Mouse (Mus musculus): ENCODE measurements around the gene Wrap53. TPM values are rescaled to one million over a fixed set of nuclear protein-coding genes. Genes with fewer than 3 reads are reported as not detected.
"Not testable (repeated sequence)": the region's sequence is repeated elsewhere in the genome, so short reads cannot be mapped to it uniquely, and the experiment has no call there.

The Wrap53 gene
- polyA plus RNA-seq, 1 experiment from 2014 or later: 22.5 TPM

DNA sequence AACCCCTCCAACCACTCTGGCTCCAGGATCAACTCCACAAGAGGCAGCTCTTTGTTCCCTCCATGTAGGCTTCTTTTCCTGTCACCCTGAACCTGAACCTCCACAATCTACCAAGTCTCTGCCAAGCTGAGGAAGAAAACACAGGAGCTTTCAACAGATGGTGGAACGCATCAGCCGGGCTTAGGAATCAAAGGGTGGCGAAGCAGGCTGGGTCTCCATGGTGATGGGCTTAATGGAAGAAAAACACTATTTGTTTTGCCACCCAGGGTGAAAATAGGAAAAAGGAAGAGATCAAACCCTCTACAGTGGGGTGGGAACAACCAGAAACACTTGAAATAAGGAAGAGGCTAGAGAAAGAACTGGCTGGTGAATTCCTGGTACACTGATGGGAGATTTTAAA lies 36.5 kb downstream of the Wrap53 start:
- H3K4me1 ChIP-seq (ENCODE audit: control insufficient read depth, insufficient read depth, low read length): peaks cover 40% of the 10 kb centered on the region
- DNase-seq (peak; percentile 69), ATAC-seq (ENCODE audit: low FRiP score, low TSS enrichment) (no peak)
- 13% methylated on average over 3 of the region's 3 CpGs for WGBS
- H3K9me3 ChIP-seq (ENCODE audit: control insufficient read depth, low read length): no peaks in the 10 kb centered on the region
- no peaks in the 10 kb centered on the region for H3K36me3 ChIP-seq (ENCODE audit: control insufficient read depth, insufficient read depth, low read length)
- H3K27ac ChIP-seq (replicated peaks; ENCODE audit: low read depth, low read length): peak overlapping the region; percentile 71
- H3K4me2 ChIP-seq (ENCODE audit: low read length): 0 out of 2 replicates have a peak overlapping the region, but pooled peaks have one; percentile 2
- no peak overlapping the region for H3K4me3 ChIP-seq (replicated peaks; ENCODE audit: low read depth, low read length)
- H3K9ac ChIP-seq (replicated peaks; ENCODE audit: low read length): no peak overlapping the region
- H3K27me3 ChIP-seq (ENCODE audit: control insufficient read depth, insufficient read depth, low read length): no peaks in the 10 kb centered on the region

DNA sequence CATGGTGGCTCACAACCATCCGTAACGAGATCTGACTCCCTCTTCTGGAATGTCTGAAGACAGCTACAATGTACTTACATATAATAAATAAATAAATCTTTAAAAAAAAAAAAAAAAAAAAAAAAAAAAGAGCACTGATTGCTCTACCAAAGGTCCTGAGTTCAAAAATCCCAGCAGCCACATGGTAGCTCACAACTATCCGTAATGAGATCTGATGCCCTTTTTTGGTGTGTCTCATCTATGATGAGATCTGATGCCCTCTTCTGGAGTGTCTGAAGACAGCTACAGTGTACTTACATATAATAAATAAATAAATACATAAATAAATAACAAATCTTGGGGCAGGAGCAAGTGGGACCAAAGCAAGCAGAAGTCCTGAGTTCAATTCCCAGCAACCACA lies 38.3 kb downstream of the Wrap53 start:
- not testable (repeated sequence) for ATAC-seq (ENCODE audit: low FRiP score, low TSS enrichment); H3K27ac ChIP-seq (replicated peaks; ENCODE audit: low read depth, low read length); H3K9ac ChIP-seq (replicated peaks; ENCODE audit: low read length); H3K27me3 ChIP-seq (ENCODE audit: control insufficient read depth, insufficient read depth, low read length); H3K9me3 ChIP-seq (ENCODE audit: control insufficient read depth, low read length); H3K36me3 ChIP-seq (ENCODE audit: control insufficient read depth, insufficient read depth, low read length); H3K4me2 ChIP-seq (ENCODE audit: low read length); DNase-seq; H3K4me3 ChIP-seq (replicated peaks; ENCODE audit: low read depth, low read length)
- WGBS: 88% methylated on average over 1 of the region's 3 CpGs
- peaks cover 23% of the 10 kb centered on the region for H3K4me1 ChIP-seq (ENCODE audit: control insufficient read depth, insufficient read depth, low read length)

DNA sequence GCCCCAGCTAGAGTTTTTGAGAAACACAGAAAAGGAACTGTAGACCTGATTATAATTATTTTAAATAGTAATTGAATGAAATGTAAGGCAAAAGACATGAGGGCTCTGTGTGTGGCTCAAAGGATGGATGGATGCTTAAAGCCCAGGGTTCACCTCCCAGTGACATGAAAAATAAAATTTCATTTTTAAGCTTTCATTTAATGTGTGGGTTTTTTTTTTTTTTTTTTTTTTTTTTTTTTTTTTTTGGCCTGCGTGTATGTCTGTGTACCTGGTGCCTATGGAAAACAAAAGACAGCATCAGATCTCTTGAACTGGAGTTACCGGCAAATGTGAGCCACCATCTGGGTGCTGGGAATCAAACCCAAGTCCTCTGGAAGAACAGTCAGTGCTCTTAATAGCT lies 39.4 kb downstream of the Wrap53 start:
- no peaks in the 10 kb centered on the region for H3K9me3 ChIP-seq (ENCODE audit: control insufficient read depth, low read length)
- no peaks in the 10 kb centered on the region for H3K36me3 ChIP-seq (ENCODE audit: control insufficient read depth, insufficient read depth, low read length)
- ATAC-seq (ENCODE audit: low FRiP score, low TSS enrichment) (no peak), DNase-seq (no peak)
- 92% methylated on average over 2 of the region's 2 CpGs for WGBS
- H3K9ac ChIP-seq (replicated peaks; ENCODE audit: low read length): no peak overlapping the region
- H3K4me2 ChIP-seq (ENCODE audit: low read length): no peak overlapping the region
- H3K27me3 ChIP-seq (ENCODE audit: control insufficient read depth, insufficient read depth, low read length): no peaks in the 10 kb centered on the region
- no peak overlapping the region for H3K27ac ChIP-seq (replicated peaks; ENCODE audit: low read depth, low read length)
- H3K4me3 ChIP-seq (replicated peaks; ENCODE audit: low read depth, low read length): no peak overlapping the region
- peaks cover 17% of the 10 kb centered on the region for H3K4me1 ChIP-seq (ENCODE audit: control insufficient read depth, insufficient read depth, low read length)

DNA sequence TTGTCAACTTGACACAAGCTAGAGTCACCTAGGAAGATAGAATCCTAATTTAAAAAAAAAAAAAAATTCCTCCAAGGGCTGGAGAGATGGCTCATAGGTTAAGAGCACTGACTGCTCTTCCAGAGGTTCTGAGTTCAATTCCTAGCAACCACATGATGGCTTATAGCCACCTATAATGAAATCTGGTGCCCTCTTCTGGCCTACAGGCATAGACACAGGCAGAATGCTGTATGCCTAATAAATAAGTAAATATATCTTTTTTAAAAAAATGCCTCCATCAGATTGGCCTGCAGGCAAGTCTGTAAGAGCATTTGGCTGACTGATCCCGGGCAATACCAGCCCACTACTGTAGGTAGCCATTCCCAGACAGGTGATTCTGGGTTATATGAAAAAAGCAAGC lies 45.1 kb downstream of the Wrap53 start:
- Histone ChIP-seq H3K27ac (replicated peaks; ENCODE audit: low read depth, low read length) (no peak overlapping the region), H3K4me3 (replicated peaks; ENCODE audit: low read depth, low read length) (no peak overlapping the region), H3K27me3 (ENCODE audit: control insufficient read depth, insufficient read depth, low read length) (no peaks in the 10 kb centered on the region), H3K9ac (replicated peaks; ENCODE audit: low read length) (no peak overlapping the region), H3K9me3 (ENCODE audit: control insufficient read depth, low read length) (no peaks in the 10 kb centered on the region), H3K36me3 (ENCODE audit: control insufficient read depth, insufficient read depth, low read length) (no peaks in the 10 kb centered on the region), H3K4me1 (ENCODE audit: control insufficient read depth, insufficient read depth, low read length) (no peaks in the 10 kb centered on the region), H3K4me2 (ENCODE audit: low read length) (no peak overlapping the region)
- ATAC-seq (ENCODE audit: low FRiP score, low TSS enrichment) (no peak), DNase-seq (no peak)
- 64% methylated on average over 1 of the region's 1 CpGs for WGBS

DNA sequence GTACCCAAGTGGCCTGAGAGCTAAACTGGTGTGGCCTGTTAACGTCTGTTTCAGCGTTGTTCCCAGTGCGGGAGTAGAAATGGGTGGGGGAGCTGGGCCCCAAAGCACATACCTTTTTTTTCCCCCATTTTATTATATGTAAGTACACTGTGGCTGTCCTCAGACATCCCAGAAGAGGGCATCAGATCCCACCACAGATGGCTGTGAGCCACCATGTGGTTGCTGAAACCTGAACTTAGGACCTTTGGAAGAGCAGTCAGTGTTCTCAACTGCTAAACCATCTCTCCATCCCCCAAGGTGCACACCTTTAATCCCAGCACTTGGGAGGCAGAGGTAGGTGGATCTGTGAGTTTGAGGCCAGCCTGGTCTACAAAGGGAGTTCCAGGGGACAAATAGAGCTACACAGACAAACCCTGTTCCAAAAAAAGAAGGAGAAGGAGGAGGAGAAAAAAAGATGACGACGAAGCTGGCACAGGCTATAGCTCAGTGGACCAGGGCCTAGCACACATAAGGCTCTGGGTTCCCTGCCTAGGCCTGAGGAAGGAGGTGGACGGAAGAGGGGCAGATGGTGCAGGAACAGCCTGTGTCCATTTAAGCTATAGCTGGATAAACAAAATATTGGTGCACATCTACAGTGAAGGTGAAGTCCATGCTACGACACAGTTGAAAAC lies 47.4 kb downstream of the Wrap53 start:
- Histone ChIP-seq H3K27ac (replicated peaks; ENCODE audit: low read depth, low read length) (no peak overlapping the region), H3K36me3 (ENCODE audit: control insufficient read depth, insufficient read depth, low read length) (no peaks in the 10 kb centered on the region), H3K4me1 (ENCODE audit: control insufficient read depth, insufficient read depth, low read length) (peaks cover 5% of the 10 kb centered on the region), H3K4me3 (replicated peaks; ENCODE audit: low read depth, low read length) (no peak overlapping the region), H3K9ac (replicated peaks; ENCODE audit: low read length) (no peak overlapping the region), H3K4me2 (ENCODE audit: low read length) (no peak overlapping the region), H3K9me3 (ENCODE audit: control insufficient read depth, low read length) (no peaks in the 10 kb centered on the region), H3K27me3 (ENCODE audit: control insufficient read depth, insufficient read depth, low read length) (no peaks in the 10 kb centered on the region)
- WGBS: 88% methylated on average over 7 of the region's 7 CpGs
- no peak for ATAC-seq (ENCODE audit: low FRiP score, low TSS enrichment)
- no peak for DNase-seq

DNA sequence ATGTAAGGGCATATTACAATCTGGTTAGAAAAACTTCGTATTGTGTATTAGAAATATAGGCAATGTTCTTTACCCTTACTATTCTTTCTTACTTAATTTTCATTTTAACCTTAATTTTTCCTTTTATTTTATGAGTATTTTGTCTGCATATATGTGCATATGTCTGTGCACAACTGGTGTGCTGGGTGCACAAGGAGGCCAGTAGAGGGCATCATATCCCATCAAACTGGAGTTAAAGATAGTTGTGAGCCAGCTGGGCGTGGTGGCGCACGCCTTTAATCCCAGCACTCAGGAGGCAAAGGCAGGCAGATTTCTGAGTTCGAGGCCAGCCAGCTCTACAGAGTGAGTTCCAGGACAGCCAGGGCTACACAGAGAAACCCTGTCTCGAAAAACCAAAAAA lies 49.3 kb downstream of the Wrap53 start:
- 88% methylated on average over 6 of the region's 6 CpGs for WGBS
- peaks cover 20% of the 10 kb centered on the region for H3K4me1 ChIP-seq (ENCODE audit: control insufficient read depth, insufficient read depth, low read length)

DNA sequence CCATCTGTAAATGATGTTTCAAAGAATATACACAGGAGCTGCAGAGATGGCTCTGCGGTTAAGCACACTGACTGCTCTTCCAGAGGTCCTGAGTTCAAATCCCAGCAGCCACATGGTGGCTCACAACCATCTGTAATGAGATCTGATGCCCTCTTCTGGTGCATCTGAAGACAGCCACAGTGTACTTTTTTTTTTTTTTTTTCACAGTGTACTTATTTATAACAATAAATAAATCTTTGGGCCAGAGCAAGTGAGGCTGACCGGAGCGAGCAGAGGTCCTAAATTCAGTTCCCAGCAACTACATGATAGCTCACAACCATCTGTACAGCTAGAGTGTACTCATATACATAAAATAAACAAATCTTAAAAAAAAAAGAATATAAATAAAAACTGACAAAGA lies 49.8 kb downstream of the Wrap53 start:
- not testable (repeated sequence) for H3K4me3 ChIP-seq (replicated peaks; ENCODE audit: low read depth, low read length); H3K4me2 ChIP-seq (ENCODE audit: low read length); DNase-seq; H3K9ac ChIP-seq (replicated peaks; ENCODE audit: low read length); H3K27ac ChIP-seq (replicated peaks; ENCODE audit: low read depth, low read length); H3K9me3 ChIP-seq (ENCODE audit: control insufficient read depth, low read length); H3K27me3 ChIP-seq (ENCODE audit: control insufficient read depth, insufficient read depth, low read length); H3K36me3 ChIP-seq (ENCODE audit: control insufficient read depth, insufficient read depth, low read length); ATAC-seq (ENCODE audit: low FRiP score, low TSS enrichment)
- H3K4me1 ChIP-seq (ENCODE audit: control insufficient read depth, insufficient read depth, low read length): peaks cover 20% of the 10 kb centered on the region
- 95% methylated on average over 3 of the region's 3 CpGs for WGBS

More for the DNA sequence above, 49.3 kb downstream of the Wrap53 start:
- not testable (repeated sequence) for H3K4me2 ChIP-seq (ENCODE audit: low read length); H3K36me3 ChIP-seq (ENCODE audit: control insufficient read depth, insufficient read depth, low read length); ATAC-seq (ENCODE audit: low FRiP score, low TSS enrichment); H3K9ac ChIP-seq (replicated peaks; ENCODE audit: low read length); H3K4me3 ChIP-seq (replicated peaks; ENCODE audit: low read depth, low read length); DNase-seq; H3K27me3 ChIP-seq (ENCODE audit: control insufficient read depth, insufficient read depth, low read length); H3K9me3 ChIP-seq (ENCODE audit: control insufficient read depth, low read length); H3K27ac ChIP-seq (replicated peaks; ENCODE audit: low read depth, low read length)

DNA sequence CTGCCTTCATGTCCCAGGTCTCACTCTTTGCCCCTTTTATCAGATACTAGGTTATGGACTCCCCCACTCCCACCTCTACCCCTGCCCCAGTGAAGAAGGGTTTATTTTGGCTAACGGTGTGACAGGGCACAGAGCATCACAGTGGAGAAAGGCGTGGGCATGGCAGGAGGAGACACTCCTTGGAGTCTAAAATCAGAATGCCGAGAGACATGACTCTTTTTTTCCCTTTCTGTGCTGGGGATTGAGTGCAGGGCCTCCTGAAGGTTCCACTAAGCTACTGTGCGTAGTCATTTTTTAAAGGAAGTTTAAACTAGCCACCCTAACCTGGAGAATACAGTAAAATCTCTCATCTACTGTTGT lies 52.0 kb downstream of the Wrap53 start:
- Histone ChIP-seq H3K27me3 (ENCODE audit: control insufficient read depth, insufficient read depth, low read length) (no peaks in the 10 kb centered on the region), H3K4me1 (ENCODE audit: control insufficient read depth, insufficient read depth, low read length) (peaks cover 20% of the 10 kb centered on the region), H3K9ac (replicated peaks; ENCODE audit: low read length) (peak overlapping the region; percentile 54), H3K4me3 (replicated peaks; ENCODE audit: low read depth, low read length) (0 out of 2 replicates have a peak overlapping the region, but pooled peaks have one; percentile 2), H3K36me3 (ENCODE audit: control insufficient read depth, insufficient read depth, low read length) (no peaks in the 10 kb centered on the region), H3K9me3 (ENCODE audit: control insufficient read depth, low read length) (no peaks in the 10 kb centered on the region), H3K27ac (replicated peaks; ENCODE audit: low read depth, low read length) (peak overlapping the region; percentile 92), H3K4me2 (ENCODE audit: low read length) (peak overlapping the region; percentile 47)
- 59% methylated on average over 4 of the region's 4 CpGs for WGBS
- ATAC-seq (ENCODE audit: low FRiP score, low TSS enrichment) (no peak), DNase-seq (no peak)

Data from midbrain, embryonic 14.5 days (tissue).